Mouse (Mus musculus): ENCODE measurements around the gene Zfp109. TPM values are rescaled to one million over a fixed set of nuclear protein-coding genes. Genes with fewer than 3 reads are reported as not detected.

Zfp109 gene
- polyA plus RNA-seq (2012; ENCODE audit: low replicate concordance), result 0.29 and 0.45 TPM in 2 replicates

DNA sequence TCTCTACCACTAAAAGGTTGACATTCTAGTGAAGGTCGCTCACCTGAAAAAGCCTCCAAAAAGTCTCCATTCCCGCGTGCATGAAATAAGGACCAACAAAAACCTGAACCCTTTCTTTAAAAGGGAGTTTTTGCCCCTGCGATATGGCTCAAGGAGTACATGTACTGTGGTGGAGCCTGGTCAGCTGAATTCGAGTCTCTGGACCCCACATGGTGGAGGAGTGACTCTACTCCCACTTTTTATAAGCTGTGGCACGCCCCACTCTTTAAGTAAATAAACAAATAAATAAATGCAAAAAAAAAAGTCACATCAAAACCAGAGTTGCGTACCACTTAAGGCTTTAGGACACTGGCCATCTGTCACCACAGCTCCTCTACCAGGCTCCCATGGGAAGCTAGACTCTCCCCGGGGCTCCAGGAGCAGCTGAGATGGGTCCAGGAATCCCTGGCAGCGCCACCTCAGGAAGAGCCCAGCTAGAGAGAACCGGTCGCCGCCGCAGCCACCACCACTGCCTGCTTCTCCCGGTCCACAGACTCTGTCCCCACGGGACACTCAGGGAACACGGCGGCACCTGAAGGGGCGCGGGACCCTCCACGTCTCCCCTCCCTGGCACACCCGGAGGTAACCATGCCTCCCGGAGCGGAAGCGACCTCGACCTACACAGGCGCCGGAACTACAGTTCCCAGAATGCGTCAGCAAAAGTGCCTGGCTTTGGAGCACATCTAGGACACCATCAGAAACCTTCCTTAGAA lies at the start of gene Zfp109:
Gene Zfp109 (minus strand): TSS at position 521 of the 752 bp plus-strand sequence.

GRCm38 (mm10) chr7:24270288-24270672 lies 32.9 kb upstream of the Zfp109 start, which contains the start of gene Zfp93:
Zfp93 (plus strand) TSS chr7:24270420.

DNA sequence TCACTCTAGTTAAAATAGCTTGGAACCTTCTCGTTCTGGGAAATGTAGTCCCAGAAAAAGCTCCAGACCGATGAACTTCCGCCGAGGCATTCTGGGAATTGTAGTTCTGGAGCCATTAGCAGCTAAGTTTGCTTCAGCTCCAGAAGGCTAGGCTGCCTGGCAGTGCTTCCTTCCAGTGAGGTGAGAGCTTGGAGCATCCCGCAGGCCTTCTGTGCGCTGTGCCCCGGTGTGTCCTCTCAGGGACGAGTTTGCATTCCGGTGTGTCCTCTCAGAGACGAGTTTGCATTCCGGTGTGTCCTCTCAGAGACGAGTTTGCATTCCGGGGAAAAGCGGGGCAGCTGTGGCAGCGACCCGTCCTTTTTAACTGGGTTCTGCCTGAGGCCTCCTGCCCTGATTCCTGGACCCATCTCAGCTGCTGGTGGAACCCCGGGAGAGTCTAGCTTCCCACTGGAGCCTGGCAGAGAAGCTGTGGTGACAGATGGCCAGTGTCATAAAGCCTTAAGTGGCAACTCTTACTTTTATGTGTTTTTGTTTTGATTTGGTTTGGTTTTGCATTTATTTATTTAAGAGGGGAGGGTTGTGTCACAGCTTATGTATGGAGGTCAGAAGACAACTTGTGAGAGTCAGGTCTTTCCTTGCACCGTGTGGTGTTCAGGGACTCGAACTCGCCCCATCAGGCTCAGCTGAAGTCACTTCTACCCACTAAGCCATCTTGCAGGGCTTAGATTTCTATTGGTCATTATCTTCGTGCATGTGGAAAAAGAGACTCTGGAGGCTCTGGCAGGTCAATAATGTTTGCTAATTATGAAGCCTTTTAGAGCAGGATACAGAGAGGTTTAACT lies 17.5 kb upstream of the Zfp109 start, which contains the start of gene Zfp108:
Gene Zfp108 (plus strand): TSS at position 162 of the 842 bp plus-strand sequence.

DNA sequence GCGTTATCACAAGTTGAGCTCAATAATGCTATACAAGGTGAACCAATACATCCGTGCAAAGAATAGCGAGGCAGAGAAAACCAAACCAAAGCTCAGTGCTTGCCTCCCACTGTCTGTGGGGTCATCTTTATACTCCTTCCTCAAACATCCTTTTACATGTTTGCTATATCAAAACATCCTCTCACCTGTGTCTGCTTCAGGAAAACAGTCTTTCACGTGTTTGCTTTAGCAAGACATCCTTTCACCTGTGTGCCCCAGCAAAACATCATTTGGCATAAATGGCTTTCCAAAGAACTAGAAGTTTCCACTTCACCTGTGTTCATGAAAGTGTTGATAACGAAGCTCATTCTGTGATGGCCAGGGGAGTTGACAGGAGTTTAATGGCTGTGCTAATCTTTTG lies 26.0 kb downstream of the Zfp109 start, which contains the start of gene Zfp111:
Gene Zfp111 (minus strand): TSS at position 101 of the 400 bp plus-strand sequence.

Other genes with a start within 250 kb of the Zfp109 start
- gene V1rd19, start 235.9 kb downstream of the Zfp109 start, polyA plus RNA-seq (2012; ENCODE audit: low replicate concordance), result not detected in 2 replicates
- gene Vmn1r183, start 184.3 kb downstream of the Zfp109 start, polyA plus RNA-seq (2012; ENCODE audit: low replicate concordance), result not detected in 2 replicates
- gene Zfp180, start 155.6 kb downstream of the Zfp109 start, polyA plus RNA-seq (2012; ENCODE audit: low replicate concordance), result 10.4 and 12.1 TPM in 2 replicates
- 0.14 and 0.28 TPM in 2 replicates for gene Zfp112, start 125.2 kb downstream of the Zfp109 start, polyA plus RNA-seq (2012; ENCODE audit: low replicate concordance)
- gene Zfp235, start 103.4 kb downstream of the Zfp109 start, polyA plus RNA-seq (2012; ENCODE audit: low replicate concordance), result 0.65 and 0.89 TPM in 2 replicates
- 0.27 and 0.54 TPM in 2 replicates for gene Zfp114, start 62.5 kb downstream of the Zfp109 start, polyA plus RNA-seq (2012; ENCODE audit: low replicate concordance)
- gene Zfp111, start 26.1 kb downstream of the Zfp109 start, polyA plus RNA-seq (2012; ENCODE audit: low replicate concordance), result 0.11 TPM in 1 of 2 replicates, not detected in the other
- gene Zfp108, start 17.2 kb upstream of the Zfp109 start, polyA plus RNA-seq (2012; ENCODE audit: low replicate concordance), result 0.10 and 0.11 TPM in 2 replicates
- 0.26 and 0.28 TPM in 2 replicates for gene Zfp93, start 32.9 kb upstream of the Zfp109 start, polyA plus RNA-seq (2012; ENCODE audit: low replicate concordance)
- 1.5 and 4.7 TPM in 2 replicates for gene Zfp61, start 63.7 kb upstream of the Zfp109 start, polyA plus RNA-seq (2012; ENCODE audit: low replicate concordance)
- gene Zfp94, start 79.1 kb upstream of the Zfp109 start, polyA plus RNA-seq (2012; ENCODE audit: low replicate concordance), result 3.9 and 7.2 TPM in 2 replicates
- not detected in 2 replicates for gene Tescl, start 96.4 kb upstream of the Zfp109 start, polyA plus RNA-seq (2012; ENCODE audit: low replicate concordance)
- gene Lypd5, start 111.6 kb upstream of the Zfp109 start, polyA plus RNA-seq (2012; ENCODE audit: low replicate concordance), result not detected in 2 replicates
- 79.8 and 80.4 TPM in 2 replicates for gene Kcnn4, start 132.7 kb upstream of the Zfp109 start, polyA plus RNA-seq (2012; ENCODE audit: low replicate concordance)
- gene Smg9, start 162.1 kb upstream of the Zfp109 start, polyA plus RNA-seq (2012; ENCODE audit: low replicate concordance), result 61.7 and 154 TPM in 2 replicates
- not detected in 2 replicates for gene Irgc1, start 214.7 kb upstream of the Zfp109 start, polyA plus RNA-seq (2012; ENCODE audit: low replicate concordance)
- 117 and 298 TPM in 2 replicates for gene Plaur, start 224.9 kb upstream of the Zfp109 start, polyA plus RNA-seq (2012; ENCODE audit: low replicate concordance)
- 2.0 and 2.4 TPM in 2 replicates for gene Cadm4, start 244.5 kb upstream of the Zfp109 start, polyA plus RNA-seq (2012; ENCODE audit: low replicate concordance)